Mouse (Mus musculus): ENCODE results near the gene Ccrl2.

Ccrl2 gene

DNA sequence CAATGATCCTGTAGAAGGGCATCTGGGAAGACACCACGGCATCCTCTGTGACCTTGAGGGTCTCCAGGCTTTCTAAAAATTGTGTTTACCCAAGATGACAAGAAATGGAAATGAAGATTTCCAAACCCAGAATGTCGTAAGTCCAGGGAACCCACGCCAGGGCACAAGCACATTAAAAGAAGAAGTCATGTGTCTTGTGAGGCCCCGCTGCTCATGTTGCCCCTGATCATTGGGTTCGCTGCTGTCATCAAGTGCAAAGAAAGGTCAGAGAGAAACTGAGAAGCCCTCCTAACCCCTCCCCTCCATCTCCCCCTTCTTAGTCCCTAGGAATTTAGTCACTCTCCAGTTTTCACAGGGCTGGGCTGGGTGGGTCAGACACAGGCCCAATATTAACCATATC is 5.5 kb upstream of the Ccrl2 start:
- in situ Hi-C loops (cut with MboI, MseI): no loop called here

DNA sequence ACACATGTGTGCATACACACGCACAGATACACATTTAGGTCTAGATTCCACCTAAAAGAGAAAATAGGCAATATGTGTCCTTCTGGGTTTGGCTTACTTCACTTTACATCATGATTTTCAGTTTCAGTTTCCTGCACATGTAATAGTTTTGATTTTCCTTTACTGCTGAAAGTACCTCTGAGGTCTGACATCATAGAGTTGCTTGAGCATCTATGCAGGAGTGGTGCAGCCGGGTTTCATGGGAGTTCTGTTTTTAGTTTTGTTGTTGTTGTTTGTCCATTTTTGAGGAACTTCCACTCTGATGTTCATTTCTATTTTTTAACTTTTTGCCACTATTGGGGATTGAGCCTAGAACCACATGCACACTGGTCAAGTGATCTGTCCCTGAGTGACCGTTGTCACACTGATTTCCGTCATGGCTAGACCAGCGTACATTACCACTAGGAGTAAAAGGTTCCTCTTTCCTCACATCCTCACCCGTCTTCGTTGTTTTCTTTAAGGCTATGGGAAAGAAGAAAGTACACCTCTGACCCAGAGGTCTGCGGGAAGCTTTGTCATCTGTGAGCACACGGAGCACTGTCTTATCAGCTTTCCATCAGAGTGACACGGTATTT is 1.7 kb upstream of the Ccrl2 start:
- in situ Hi-C loops (cut with MboI, MseI): loop anchor here (5.0 kb wide), 1 partner anchor 62 kb away; no protein-coding TSS in a partner anchor

DNA sequence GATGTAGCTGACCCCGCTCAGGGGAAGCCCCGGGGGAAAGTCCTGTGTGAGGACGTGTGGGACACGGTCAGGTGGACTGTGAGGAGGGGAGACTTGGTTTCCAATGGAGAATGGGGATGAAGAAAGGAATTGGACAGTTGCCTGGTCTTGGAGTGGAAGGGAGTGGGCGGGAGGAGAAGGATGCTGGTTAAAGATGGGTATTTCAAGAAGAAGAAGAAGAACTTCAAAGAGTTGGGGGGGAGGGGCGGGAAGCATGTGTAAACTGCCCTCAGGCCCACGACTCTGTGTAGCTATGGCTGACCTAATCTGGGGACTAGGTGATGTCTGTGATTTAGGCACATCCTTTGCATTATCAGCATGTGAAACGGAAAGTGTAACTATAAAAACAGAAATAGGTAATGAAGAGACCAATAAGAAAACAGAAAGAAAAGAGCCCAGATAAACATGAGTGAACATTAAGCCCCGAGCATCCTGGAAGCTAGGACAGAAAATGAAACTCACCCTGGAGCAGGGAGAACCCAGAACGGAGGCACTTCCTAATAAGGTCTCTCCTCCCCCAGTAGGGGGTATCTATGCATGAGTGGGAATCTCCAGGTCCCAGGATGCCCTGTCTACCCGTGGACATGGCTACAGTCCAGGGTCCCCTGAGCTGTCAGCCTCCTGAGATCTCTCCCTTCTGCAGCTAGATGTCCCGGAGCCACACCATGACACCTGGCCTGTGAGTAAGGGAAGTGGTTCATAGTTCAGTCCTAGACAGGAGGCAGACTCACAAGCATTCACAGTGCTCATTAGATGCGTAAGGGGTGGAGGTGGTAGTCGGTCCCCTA is 438 bp upstream of the Ccrl2 start:
- in situ Hi-C loops (cut with MboI, MseI): loop anchor here (5.0 kb wide), 1 partner anchor 60 kb away; no protein-coding TSS in a partner anchor

DNA sequence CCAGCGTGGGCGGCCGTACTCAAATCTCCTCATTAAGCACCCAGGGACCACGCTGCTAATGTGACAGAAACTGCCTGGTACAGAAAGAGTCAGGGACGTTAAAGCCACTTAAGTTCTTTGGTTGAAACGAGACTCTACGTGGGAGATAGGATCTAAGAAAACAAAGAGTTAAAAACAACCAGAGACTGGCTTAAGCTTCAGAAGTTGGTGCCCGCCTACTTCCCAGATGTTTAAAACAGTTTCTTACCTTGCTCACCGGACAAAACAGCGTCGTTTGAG is 861 bp downstream of the Ccrl2 start:
- in situ Hi-C loops (cut with MboI, MseI): loop anchor here (5.0 kb wide), 1 partner anchor 59 kb away; no protein-coding TSS in a partner anchor

DNA sequence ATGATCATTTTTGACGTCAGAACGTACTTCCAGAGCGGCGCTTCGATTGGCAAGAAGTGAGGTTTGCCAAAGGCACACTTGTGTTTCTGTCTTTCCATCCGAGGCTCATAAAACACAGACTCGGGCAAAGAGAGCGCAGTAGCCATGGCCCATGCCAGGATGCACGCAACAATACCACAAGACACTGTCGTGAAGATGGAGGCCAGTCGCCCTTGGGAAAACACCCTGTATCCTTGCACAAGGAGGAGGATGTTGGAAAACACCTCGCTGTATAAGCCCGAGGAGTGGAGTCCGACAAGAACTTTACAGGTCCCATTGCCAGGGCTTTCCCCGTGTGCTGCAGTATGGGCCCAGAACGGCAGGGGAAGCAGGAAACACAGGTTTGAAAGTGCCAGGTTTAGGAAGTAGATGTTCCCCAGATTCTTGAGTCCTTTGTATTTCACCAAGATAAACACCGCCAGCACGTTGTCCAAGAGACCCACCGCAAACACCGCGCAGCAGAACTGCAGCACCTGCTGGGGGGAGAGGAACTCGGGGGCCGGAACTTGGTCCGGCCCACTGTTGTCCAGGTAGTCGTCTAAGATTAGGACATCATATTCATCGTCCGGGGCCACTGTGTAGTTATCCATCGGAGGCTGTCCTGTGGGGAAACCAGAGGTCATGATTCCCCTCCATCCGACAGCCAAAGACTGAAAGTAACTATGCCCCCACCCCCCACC is 1.4 kb downstream of the Ccrl2 start:
- in situ Hi-C loops (cut with MboI, MseI): loop anchor here (5.0 kb wide), 1 partner anchor 59 kb away; no protein-coding TSS in a partner anchor

DNA sequence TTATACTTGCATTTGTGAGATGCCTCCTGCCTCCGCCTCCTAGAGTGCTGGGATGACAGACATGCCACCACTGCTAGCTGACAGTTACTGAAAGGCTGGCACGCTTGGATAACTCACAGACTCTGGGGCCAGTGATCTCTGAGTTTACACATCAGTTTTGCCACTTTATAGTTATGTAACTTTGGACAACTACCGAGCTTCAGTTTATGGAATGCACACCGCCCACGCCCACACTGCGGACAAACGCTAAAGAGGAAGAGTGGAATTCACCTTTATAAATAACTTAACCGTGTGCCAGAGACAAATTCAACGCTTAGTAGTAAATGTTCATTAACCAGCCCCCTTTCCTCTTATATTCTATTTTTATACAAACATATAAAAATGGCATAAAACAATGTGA is 2.4 kb downstream of the Ccrl2 start:
- in situ Hi-C loops (cut with MboI, MseI): loop anchor here (5.0 kb wide), 1 partner anchor 58 kb away; no protein-coding TSS in a partner anchor

DNA sequence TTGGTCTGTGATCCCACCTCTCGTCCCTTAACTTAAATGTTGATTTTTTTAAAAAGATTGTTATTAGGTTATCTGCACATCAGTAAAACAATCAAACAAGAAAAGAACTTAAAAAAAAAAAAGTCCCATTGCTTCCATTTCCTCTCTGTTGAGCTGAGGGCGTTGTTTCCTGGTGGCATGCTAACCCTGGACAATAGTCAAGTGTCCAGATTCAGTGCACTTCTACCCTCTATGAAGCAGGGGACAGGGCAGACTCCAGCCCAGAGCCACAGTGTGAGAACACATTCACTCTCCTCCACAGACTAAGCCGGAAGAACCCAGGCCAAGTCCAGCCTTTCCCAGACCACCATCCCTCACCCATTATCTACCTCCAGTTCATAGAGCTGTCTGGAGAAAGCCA is 8.9 kb downstream of the Ccrl2 start:
- in situ Hi-C loops (cut with MboI, MseI): no loop called here

DNA sequence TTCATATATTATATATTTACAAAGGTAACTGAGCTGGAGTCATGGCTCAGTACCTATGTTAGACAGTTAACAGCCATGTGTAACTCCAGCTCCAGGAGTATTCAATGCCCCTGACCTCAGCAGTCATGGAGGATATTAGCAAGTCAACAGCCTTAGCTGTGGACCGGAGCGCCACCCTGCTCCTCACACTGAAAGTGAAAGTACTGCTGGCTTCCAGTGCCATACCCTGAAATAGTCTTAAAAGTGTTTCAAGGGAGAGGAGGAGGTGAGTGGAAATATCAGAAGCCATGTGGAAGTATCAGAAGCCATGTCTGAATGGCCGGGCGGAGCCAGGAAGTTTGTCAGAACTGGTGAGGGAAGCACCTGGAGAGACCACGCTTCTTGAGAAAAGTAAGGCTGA is 10.1 kb downstream of the Ccrl2 start:
- in situ Hi-C loops (cut with MboI, MseI): no loop called here

DNA sequence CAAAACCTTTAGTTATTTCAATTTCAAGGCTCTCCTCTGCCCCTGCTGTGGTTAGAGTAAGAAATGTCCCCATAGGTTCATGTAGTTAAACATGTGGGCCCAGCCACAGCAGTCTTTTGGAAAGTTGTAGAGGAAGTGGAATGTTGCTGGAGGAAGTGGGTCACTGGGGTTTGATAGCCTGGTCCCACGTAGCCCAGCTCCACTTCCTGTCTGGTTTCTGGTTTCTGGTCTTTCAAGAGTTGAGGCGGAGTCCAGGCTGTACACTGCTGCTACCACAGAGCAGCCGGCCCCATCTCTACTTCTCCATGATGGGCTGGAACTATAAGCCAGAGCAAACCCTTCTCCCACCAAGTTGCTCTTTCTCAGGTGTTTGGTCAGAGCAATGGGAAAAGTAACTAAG is 11.1 kb downstream of the Ccrl2 start:
- in situ Hi-C loops (cut with MboI, MseI): no loop called here

DNA sequence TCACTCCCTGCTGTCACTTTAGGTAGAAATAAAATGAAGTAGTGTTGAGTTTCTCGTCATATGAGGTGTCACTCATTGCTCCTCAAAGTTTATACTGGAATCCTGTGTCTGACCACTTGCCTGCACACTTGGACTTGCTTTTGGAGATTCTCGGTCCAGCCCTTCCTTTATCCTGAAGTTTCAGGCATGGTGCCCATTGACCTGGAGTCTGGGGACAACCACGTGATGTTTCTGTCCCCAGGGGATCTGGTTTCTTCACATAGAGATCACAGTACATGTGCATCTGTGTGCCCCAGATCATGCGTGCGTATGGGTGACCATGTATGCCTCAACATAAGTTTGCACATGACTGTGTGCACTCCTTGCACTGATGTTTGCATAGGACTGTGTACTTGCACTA is 15.1 kb downstream of the Ccrl2 start:
- in situ Hi-C loops (cut with MboI, MseI): no loop called here

DNA sequence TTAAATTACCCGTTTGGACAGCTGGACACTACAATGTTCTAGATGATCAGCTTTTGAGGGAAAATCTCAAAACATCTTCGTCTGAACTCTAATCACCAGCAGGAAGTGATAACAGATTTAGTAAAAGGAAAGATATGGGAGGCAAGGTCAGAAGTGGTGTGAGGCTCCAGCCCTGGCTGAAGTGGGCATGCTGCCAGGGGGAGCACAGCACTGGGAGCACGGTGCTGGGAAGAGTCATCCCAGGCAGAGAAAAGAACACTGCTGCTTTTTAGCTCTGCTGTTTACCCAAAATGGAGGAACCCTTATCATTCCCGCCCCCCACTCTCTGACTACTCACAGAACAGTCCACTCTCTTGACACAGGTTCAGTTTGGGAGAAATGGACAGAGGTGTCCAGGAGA is 17.4 kb downstream of the Ccrl2 start:
- in situ Hi-C loops (cut with MboI, MseI): no loop called here

DNA sequence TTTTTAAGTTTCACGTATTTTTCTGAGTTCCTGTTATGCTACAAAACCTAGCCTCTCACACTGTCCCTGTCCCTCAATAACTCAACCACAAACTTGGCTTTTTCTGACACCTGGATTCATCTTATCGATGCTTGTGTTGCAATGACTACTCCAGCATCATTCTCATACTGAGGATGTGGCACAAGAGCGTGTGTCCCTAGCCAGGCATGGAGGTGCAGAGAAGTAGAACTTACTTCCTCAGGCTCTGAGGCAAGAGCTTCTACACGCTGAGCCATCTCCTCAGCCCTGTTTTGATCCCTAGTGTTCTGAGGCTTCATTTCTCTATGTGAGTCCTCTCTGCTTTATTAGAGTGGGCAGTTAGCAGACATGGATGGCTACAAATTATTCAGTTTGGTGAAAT is 23.6 kb downstream of the Ccrl2 start:
- in situ Hi-C loops (cut with MboI, MseI): no loop called here

DNA sequence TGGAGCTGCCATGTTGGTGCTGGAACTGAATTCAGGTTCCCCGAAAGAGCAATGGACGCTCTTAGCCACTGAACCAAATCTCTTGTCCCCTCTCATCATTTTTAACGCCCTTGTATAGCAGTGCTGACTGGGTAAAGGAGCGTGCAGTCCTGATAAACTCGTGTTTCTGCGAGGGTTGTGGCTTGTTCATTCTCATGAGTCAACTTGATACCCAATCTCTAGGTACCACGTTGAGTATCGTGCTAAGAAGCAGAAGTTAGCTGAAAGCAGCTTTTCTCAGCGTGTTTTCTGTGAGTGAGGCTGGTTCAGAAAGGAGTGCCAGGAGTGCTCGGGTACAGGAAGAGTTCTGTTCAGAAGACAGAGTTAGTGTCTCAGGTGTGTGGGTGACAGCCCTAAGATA is 30.5 kb downstream of the Ccrl2 start:
- in situ Hi-C loops (cut with MboI, MseI): loop anchor here (10.0 kb wide), 1 partner anchor 848 kb away; no protein-coding TSS in a partner anchor

DNA sequence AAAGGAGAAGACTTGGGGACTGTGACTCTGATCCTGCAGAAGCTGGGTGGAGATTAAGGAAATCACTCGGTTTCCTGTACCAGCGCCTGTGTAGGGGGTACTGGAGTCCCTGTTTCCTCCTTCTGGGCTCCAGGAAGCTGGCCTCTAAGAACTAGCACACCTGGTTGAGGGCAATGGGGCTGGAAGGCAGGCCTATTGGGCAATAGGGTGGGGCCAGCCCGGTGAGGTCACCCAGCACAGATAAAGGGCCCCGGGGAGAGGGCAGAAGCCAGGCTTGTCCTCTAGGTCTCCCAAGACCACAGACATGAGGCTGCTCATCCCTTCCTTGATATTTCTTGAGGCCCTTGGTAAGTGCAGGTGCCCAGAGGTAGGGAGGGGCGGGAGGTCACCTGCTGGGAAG is 38.3 kb downstream of the Ccrl2 start, which contains the start of gene Ltf:
Gene Ltf, plus strand, starts transcription at position 250 of the 400 bp plus-strand sequence.
- in situ Hi-C loops (cut with MboI, MseI): no loop called here

DNA sequence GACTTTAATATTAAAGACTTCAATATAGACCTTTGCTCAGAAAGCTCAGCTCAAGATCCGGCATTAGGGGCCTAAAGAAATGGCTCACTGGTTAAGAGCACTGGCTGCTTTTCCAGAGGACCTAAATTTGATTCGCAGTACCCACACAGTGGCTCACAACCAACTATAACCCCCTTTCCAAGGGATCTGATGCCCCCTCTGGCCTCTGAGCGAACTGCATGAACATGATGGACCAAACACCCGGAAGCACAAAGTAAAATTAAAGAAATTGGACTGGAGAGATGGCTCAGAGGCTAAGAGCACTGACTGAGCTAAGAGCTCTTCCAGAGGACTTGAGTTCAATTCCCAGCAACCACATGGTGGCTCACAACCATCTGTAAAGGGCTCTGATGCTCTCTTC is 41.7 kb downstream of the Ccrl2 start:
- in situ Hi-C loops (cut with MboI, MseI): no loop called here

DNA sequence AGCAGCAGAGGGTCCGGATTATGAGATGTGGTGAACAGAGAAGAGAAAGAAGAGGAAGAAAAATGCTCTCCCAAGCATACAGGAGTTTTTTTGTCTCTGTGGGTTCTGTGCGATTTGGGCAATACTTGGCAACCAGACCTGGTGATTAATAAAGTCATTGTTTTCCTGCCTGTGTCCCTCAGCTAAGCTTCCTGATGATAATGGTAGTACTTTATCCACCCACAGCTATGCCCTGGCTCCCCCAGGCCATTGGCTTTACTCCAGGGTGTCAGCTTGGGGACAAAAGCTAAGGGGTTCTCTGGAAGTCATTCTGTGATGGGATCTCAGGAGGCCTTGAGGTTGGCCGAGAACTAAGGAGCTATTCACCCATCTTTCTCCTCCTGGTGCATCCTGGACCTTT is 45.3 kb downstream of the Ccrl2 start:
- in situ Hi-C loops (cut with MboI, MseI): no loop called here

DNA sequence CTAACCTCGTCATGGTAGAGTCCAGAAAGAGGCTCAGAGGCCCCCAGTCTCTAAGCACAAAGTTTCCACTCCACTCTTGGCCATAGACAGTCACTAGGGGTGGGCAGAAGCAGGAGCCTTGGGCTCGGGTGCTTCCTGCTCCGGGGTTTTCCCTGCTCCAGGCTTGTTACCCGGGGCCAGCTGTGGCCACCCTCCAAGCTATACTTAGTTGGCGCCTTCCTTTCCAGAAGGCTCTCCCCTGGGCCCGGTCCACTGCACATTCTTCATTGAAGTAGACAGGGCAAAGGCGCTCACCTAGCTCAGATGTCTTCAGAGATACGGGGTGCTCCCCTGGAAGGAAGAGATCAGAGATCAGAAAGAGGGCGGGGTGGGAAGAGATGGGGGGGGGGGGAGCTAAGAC is 45.8 kb downstream of the Ccrl2 start:
- in situ Hi-C loops (cut with MboI, MseI): no loop called here

DNA sequence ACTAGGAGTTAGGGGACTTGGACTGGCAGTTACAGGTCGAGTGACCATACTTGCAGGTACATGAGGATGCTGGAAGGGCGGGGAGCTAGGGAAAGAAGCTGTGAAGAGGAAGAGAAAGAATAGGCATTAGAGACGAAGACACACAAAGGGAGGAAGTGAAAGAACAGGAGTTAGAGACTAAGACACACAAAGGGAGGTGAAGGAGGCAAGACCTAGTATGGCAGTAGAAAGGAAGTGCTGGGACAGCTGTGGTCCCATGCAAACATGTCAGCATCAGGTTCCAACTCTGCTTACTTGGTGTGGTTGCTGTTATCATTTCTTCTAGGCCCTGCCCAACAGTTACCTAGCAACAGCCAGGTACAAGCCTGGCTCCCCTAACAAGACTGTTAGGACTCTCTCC is 47.6 kb downstream of the Ccrl2 start:
- in situ Hi-C loops (cut with MboI, MseI): no loop called here

DNA sequence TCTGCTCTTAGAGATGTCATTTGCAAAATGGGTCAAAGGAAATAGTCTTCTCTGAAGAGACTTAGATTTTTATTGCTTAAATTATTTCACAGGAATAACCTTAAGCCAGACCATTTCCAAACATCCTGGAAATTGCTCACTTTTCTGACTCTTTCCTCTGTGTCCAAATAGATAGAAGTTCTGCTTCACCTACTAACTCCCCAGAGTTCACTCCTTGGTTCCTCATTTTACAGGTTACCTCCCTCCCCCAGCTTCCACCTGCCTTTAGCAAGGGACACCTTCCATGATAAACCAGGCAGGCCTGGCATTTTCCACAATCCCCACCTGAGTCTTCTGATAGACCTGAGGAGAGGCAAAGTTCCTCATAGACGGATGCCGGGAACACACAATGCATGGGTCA is 50.8 kb downstream of the Ccrl2 start:
- in situ Hi-C loops (cut with MboI, MseI): no loop called here
